Mouse (Mus musculus): ENCODE results near the gene Acer1. TPM values are rescaled to one million over a fixed set of nuclear protein-coding genes. Genes with fewer than 3 reads are reported as not detected.

The Acer1 gene
- total and polyA plus RNA-seq, 3 experiments = not detected

DNA sequence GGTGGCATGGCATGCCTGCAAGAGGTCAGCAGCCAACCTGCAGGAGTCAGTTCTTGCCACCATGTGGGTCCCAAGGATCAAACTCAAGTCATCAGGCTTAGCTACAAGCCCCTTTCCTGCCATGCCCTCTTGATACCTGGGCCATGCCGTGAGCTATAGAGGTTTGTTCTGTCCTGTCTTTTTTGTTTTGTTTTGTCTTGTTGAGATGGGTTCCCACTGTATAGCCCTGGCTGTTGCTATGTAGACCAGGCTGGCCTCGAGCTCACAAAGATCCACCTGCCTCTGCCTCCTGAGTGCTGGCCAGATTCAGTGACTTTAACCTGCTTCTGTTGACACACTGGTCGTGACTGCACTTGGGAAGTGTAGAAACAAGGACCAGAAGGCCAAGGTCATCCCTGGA, 6.5 kb downstream of the Acer1 start:
- Histone ChIP-seq H3K27ac (ENCODE audit: insufficient read depth, low read depth) (no peak overlapping the region), H3K4me1 (ENCODE audit: control insufficient read depth in 1 of 2, insufficient read depth in 2 of 2) (0 out of 4 replicates have a peak, but pooled peaks cover 0 to 3% of the 10 kb centered on the region in 2 experiments), H3K9ac (ENCODE audit: insufficient read depth, low read depth) (no peak overlapping the region), H3K9me3 (replicated peaks; ENCODE audit: low read length) (no peaks in the 10 kb centered on the region), H3K4me3 (replicated peaks in 1 of 3; ENCODE audit: low read depth in 2 of 3, low read length in 2 of 3, poor library complexity in 1 of 3) (no peak overlapping the region), H3K79me2 (replicated peaks; ENCODE audit: control insufficient read depth, extremely low read depth, insufficient read depth, poor library complexity, severe bottlenecking) (no peaks in the 10 kb centered on the region), H3K27me3 (replicated peaks) (peaks cover 16% of the 10 kb centered on the region), H3K4me2 (ENCODE audit: insufficient read depth, low read depth, poor library complexity, severe bottlenecking) (no peak overlapping the region), H3K36me3 (replicated peaks in 1 of 2; ENCODE audit: control insufficient read depth in 1 of 2, insufficient read depth in 1 of 2, low read length in 1 of 2) (no peaks in the 10 kb centered on the region)
- dilution Hi-C loops (cut with MboI; ENCODE audit: extremely low pct_ligation_motif_present, extremely low pct_unique_long_range_greater_than_20kb, low sequenced_read_pairs) (no loop called here), in situ Hi-C loops (cut with MboI; ENCODE audit: low pct_ligation_motif_present, low pct_unique_long_range_greater_than_20kb, low sequenced_read_pairs) (no loop called here)
- TF ChIP-seq MAX (IDR thresholded peaks at IDR 0.05; ENCODE audit: low read length) (no peak), ZC3H11A (IDR thresholded peaks at IDR 0.05; ENCODE audit: low read depth, low read length) (no peak), UBTF (IDR thresholded peaks at IDR 0.05; ENCODE audit: low read depth, low read length) (no peak), ZMIZ1 (IDR thresholded peaks at IDR 0.05; ENCODE audit: low read depth, low read length) (no peak), EP300 (IDR thresholded peaks at IDR 0.05; ENCODE audit: low read length) (no peak), POLR2A (IDR thresholded peaks at IDR 0.05; ENCODE audit: low read depth, low read length) (no peak), RAD21 (IDR thresholded peaks at IDR 0.05; ENCODE audit: low read depth, low read length) (no peak), SMC3 (IDR thresholded peaks at IDR 0.05; ENCODE audit: low read depth, low read length) (no peak), MAFK (IDR thresholded peaks at IDR 0.05; ENCODE audit: insufficient replicate concordance, low read length) (no peak), SIN3A (IDR thresholded peaks at IDR 0.05; ENCODE audit: low read length) (no peak), MEF2A (IDR thresholded peaks at IDR 0.05; ENCODE audit: borderline replicate concordance, low read depth, low read length) (no peak), MXI1 (IDR thresholded peaks at IDR 0.05; ENCODE audit: low read depth, low read length) (no peak), TBP (conservative IDR thresholded peaks at IDR 0.05; ENCODE audit: low read depth, low read length) (no peak), ZKSCAN1 (IDR thresholded peaks at IDR 0.05; ENCODE audit: borderline replicate concordance, low read depth, low read length) (no peak), CHD1 (IDR thresholded peaks at IDR 0.05; ENCODE audit: low read depth, low read length) (no peak), JUN (IDR thresholded peaks at IDR 0.05; ENCODE audit: insufficient read depth, low read depth, low read length) (no peak)
- no peak for DNase-seq (ENCODE audit: extremely low read depth)

DNA sequence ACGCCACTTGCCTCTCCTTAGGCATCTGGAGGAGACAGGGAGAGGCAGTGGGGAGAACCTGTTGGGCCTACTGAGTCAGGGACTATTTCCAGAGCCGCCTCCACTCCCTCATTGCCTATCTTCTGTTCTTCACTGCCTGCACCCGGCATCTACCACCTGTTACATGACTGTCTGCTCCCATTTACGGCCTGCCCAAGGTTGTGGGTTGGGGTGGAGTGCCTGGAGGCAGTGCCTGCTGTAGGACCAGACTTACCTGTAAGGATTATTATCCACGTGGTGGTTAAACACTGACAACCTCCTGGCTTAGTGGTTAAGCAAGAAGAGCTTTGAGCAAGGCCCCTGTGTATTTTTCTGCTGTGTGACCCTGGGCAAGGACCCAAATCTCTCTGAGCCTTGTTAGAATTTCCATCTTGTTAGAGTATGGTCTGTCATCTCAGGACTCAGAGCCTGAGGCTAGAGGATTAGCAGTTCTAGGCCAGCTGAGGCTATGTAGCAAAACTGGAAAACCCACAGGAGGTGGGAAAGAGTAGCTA, 7.2 kb downstream of the Acer1 start:
- TF ChIP-seq IRF4 (IDR thresholded peaks at IDR 0.05; ENCODE audit: low read depth, low read length) (no peak), ZMIZ1 (IDR thresholded peaks at IDR 0.05; ENCODE audit: low read depth, low read length) (no peak), KAT2A (IDR thresholded peaks at IDR 0.05; ENCODE audit: insufficient replicate concordance, low read length) (no peak), TCF12 (IDR thresholded peaks at IDR 0.05; ENCODE audit: low read depth, low read length) (no peak), CTCF (conservative IDR thresholded peaks at IDR 0.05 in 1 of 2, IDR thresholded peaks at IDR 0.05 in 1 of 2; ENCODE audit: low read depth in 2 of 2, low read length in 2 of 2) (no peak), NELFE (IDR thresholded peaks at IDR 0.05; ENCODE audit: low read depth, low read length) (no peak), BHLHE40 (IDR thresholded peaks at IDR 0.05; ENCODE audit: low read depth, low read length) (no peak)
- Histone ChIP-seq H3K4me1 (ENCODE audit: control insufficient read depth in 1 of 2, insufficient read depth in 2 of 2) (no peaks in the 10 kb centered on the region), H3K36me3 (replicated peaks in 1 of 2; ENCODE audit: control insufficient read depth in 1 of 2, insufficient read depth in 1 of 2, low read length in 1 of 2) (no peaks in the 10 kb centered on the region), H3K79me2 (replicated peaks; ENCODE audit: control insufficient read depth, extremely low read depth, insufficient read depth, poor library complexity, severe bottlenecking) (no peaks in the 10 kb centered on the region), H3K27ac (ENCODE audit: insufficient read depth, low read depth) (no peak overlapping the region), H3K9me3 (replicated peaks; ENCODE audit: low read length) (no peaks in the 10 kb centered on the region), H3K4me2 (ENCODE audit: insufficient read depth, low read depth, poor library complexity, severe bottlenecking) (no peak overlapping the region), H3K27me3 (replicated peaks) (peaks cover 22% of the 10 kb centered on the region), H3K9ac (ENCODE audit: insufficient read depth, low read depth) (no peak overlapping the region), H3K4me3 (replicated peaks in 1 of 3; ENCODE audit: low read depth in 2 of 3, low read length in 2 of 3, poor library complexity in 1 of 3) (no peak overlapping the region)
- in situ Hi-C loops (cut with MboI; ENCODE audit: low pct_ligation_motif_present, low pct_unique_long_range_greater_than_20kb, low sequenced_read_pairs) (no loop called here), dilution Hi-C loops (cut with MboI; ENCODE audit: extremely low pct_ligation_motif_present, extremely low pct_unique_long_range_greater_than_20kb, low sequenced_read_pairs) (no loop called here)
- DNase-seq (ENCODE audit: extremely low read depth) = no peak

Measured in CH12.LX (cell line).